Mouse (Mus musculus): ENCODE data around the gene Nol9. TPM values are rescaled to one million over a fixed set of nuclear protein-coding genes. Genes with fewer than 3 reads are reported as not detected.

The Nol9 gene
- polyA plus RNA-seq, 1 experiment from 2014 or later, result 9.7 TPM

- H3K36me3 ChIP-seq (ENCODE audit: control insufficient read depth, insufficient read depth), result no peaks in the 10 kb centered on the region
- H3K4me2 ChIP-seq (replicated peaks; ENCODE audit: low read depth), result no peak overlapping the region
- H3K9me3 ChIP-seq (ENCODE audit: control insufficient read depth), result no peaks in the 10 kb centered on the region
- 69% methylated on average over 7 of the region's 7 CpGs for WGBS
- no peak overlapping the region for H3K27ac ChIP-seq (ENCODE audit: low read depth, low read length)
- H3K9ac ChIP-seq (ENCODE audit: low read depth, low read length), result no peak overlapping the region
- peaks cover 7% of the 10 kb centered on the region; the same call in 1 of the 2 replicates for H3K4me1 ChIP-seq (replicated peaks; ENCODE audit: control insufficient read depth, insufficient read depth, low read length)
- no peak for ATAC-seq
- no peak overlapping the region for H3K4me3 ChIP-seq (ENCODE audit: low read depth, low read length)
- TF ChIP-seq CTCF (IDR thresholded peaks at IDR 0.05; ENCODE audit: low read depth), result no peak
- H3K27me3 ChIP-seq (replicated peaks; ENCODE audit: control insufficient read depth, insufficient read depth, low read length), result no peaks in the 10 kb centered on the region
Measured at GRCm38 (mm10) chr4:152083611-152084220, 44.6 kb downstream of the Nol9 start.

- Histone ChIP-seq H3K36me3 (ENCODE audit: control insufficient read depth, insufficient read depth) (no peaks in the 10 kb centered on the region), H3K27me3 (replicated peaks; ENCODE audit: control insufficient read depth, insufficient read depth, low read length) (no peaks in the 10 kb centered on the region), H3K27ac (ENCODE audit: low read depth, low read length) (no peak overlapping the region), H3K4me2 (replicated peaks; ENCODE audit: low read depth) (no peak overlapping the region), H3K4me3 (ENCODE audit: low read depth, low read length) (no peak overlapping the region), H3K4me1 (replicated peaks; ENCODE audit: control insufficient read depth, insufficient read depth, low read length) (peaks cover 7% of the 10 kb centered on the region; the same call in 1 of the 2 replicates), H3K9ac (ENCODE audit: low read depth, low read length) (no peak overlapping the region), H3K9me3 (ENCODE audit: control insufficient read depth) (no peaks in the 10 kb centered on the region)
- TF ChIP-seq CTCF (IDR thresholded peaks at IDR 0.05; ENCODE audit: low read depth), result no peak
- no peak for ATAC-seq
- WGBS, result 84% methylated on average over 7 of the region's 7 CpGs
Measured at GRCm38 (mm10) chr4:152084616-152085015, 45.5 kb downstream of the Nol9 start.

GRCm38 (mm10) chr4:152086505-152087210 is 47.5 kb downstream of the Nol9 start:
- Histone ChIP-seq H3K27me3 (replicated peaks; ENCODE audit: control insufficient read depth, insufficient read depth, low read length) (no peaks in the 10 kb centered on the region), H3K9ac (ENCODE audit: low read depth, low read length) (peak overlapping the region; percentile 70), H3K4me3 (ENCODE audit: low read depth, low read length) (peak overlapping the region; percentile 60), H3K4me2 (replicated peaks; ENCODE audit: low read depth) (peak overlapping the region; percentile 84), H3K36me3 (ENCODE audit: control insufficient read depth, insufficient read depth) (no peaks in the 10 kb centered on the region), H3K9me3 (ENCODE audit: control insufficient read depth) (no peaks in the 10 kb centered on the region), H3K4me1 (replicated peaks; ENCODE audit: control insufficient read depth, insufficient read depth, low read length) (peaks cover 7% of the 10 kb centered on the region; the same call in 1 of the 2 replicates), H3K27ac (ENCODE audit: low read depth, low read length) (peak overlapping the region; percentile 77)
- WGBS, result under 1% methylated on average over 55 of the region's 92 CpGs
- ATAC-seq, result peak; percentile 72
- TF ChIP-seq CTCF (IDR thresholded peaks at IDR 0.05; ENCODE audit: low read depth), result no peak

GRCm38 (mm10) chr4:152087211-152088081 is 48.3 kb downstream of the Nol9 start:
- peak overlapping the region; percentile 77 for H3K27ac ChIP-seq (ENCODE audit: low read depth, low read length)
- no peaks in the 10 kb centered on the region for H3K9me3 ChIP-seq (ENCODE audit: control insufficient read depth)
- peak overlapping the region; percentile 84 for H3K4me2 ChIP-seq (replicated peaks; ENCODE audit: low read depth)
- no peaks in the 10 kb centered on the region for H3K27me3 ChIP-seq (replicated peaks; ENCODE audit: control insufficient read depth, insufficient read depth, low read length)
- WGBS, result 9% methylated on average over 12 of the region's 12 CpGs
- peaks cover 7% of the 10 kb centered on the region; the same call in 1 of the 2 replicates for H3K4me1 ChIP-seq (replicated peaks; ENCODE audit: control insufficient read depth, insufficient read depth, low read length)
- H3K4me3 ChIP-seq (ENCODE audit: low read depth, low read length), result peak overlapping the region; percentile 60
- H3K36me3 ChIP-seq (ENCODE audit: control insufficient read depth, insufficient read depth), result no peaks in the 10 kb centered on the region
- H3K9ac ChIP-seq (ENCODE audit: low read depth, low read length), result peak overlapping the region; percentile 70
- no peak for ATAC-seq
- TF ChIP-seq CTCF (IDR thresholded peaks at IDR 0.05; ENCODE audit: low read depth), result no peak

- H3K4me3 ChIP-seq (ENCODE audit: low read depth, low read length), result peak overlapping the region; percentile 60; the same call in 1 of the 2 replicates
- H3K36me3 ChIP-seq (ENCODE audit: control insufficient read depth, insufficient read depth), result no peaks in the 10 kb centered on the region
- H3K4me2 ChIP-seq (replicated peaks; ENCODE audit: low read depth), result peak overlapping the region; percentile 84
- H3K27ac ChIP-seq (ENCODE audit: low read depth, low read length), result peak overlapping the region; percentile 77
- H3K4me1 ChIP-seq (replicated peaks; ENCODE audit: control insufficient read depth, insufficient read depth, low read length), result peaks cover 7% of the 10 kb centered on the region
- H3K9ac ChIP-seq (ENCODE audit: low read depth, low read length), result 0 out of 2 replicates have a peak overlapping the region, but pooled peaks have one; percentile 11
- ATAC-seq, result peak; percentile 26
- H3K27me3 ChIP-seq (replicated peaks; ENCODE audit: control insufficient read depth, insufficient read depth, low read length), result no peaks in the 10 kb centered on the region
- no peaks in the 10 kb centered on the region for H3K9me3 ChIP-seq (ENCODE audit: control insufficient read depth)
- no peak for TF ChIP-seq CTCF (IDR thresholded peaks at IDR 0.05; ENCODE audit: low read depth)
- 42% methylated on average over 4 of the region's 4 CpGs for WGBS
Measured at GRCm38 (mm10) chr4:152088133-152088532, 49.0 kb downstream of the Nol9 start.
